Mouse (Mus musculus) lung, postnatal 0 days (tissue): Measurements from ENCODE around the gene Gadl1.

Experiments used
- CTCF ChIP-seq: IDR thresholded peaks from 2 replicates; pipeline ENCODE4 v1.5.1; 2016; ENCODE audit warnings: antibody characterized with exemption, mild to moderate bottlenecking
- EP300 ChIP-seq: IDR thresholded peaks from 2 replicates; pipeline ENCODE4 v1.6.1; 2016; ENCODE audit warnings: antibody characterized with exemption, mild to moderate bottlenecking, control low read depth

DNA sequence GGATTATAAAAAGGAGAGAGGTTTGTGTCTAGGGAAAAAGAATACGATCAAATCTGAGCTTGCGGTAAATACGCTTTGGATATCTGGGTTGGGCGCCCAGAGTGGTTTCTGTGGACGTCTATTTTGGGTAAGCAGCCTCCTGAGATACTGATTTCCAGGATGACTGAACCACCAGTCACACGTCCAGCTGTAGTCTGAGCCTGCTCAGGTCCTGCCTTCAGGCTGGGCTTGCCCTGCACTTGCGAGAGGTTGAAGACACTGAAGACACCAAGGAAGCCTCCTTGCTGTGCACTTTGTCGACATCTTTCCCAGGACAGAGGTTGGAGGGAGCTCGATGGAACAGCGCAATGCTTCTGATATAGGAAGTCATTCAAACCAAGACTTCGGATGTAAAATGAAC lies 25.0 kb downstream of the Gadl1 start:
- TF ChIP-seq CTCF (no peak), EP300 (no peak)
